Mouse (Mus musculus): ENCODE results near the gene Lpcat2.

DNA sequence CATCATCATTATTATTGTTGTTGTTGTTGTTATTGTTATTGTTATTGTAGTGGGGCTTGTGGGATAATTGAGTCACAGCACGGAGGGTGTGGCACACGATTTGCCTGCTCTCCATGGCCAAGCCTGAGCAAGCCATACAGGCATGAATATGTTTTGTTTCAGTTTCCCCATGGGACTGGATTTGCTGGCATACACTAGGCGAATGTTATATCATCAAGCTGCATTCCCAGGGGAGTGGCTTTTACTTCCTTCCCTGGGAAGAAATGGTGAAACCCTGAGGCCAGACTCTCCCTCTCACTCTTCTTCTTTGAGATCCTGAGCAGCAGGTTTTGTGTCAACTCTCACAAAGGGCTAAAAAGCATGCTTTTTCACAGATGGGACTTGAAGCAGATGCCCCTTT, 16.5 kb upstream of the Lpcat2 start:
- TF ChIP-seq CTCF (IDR thresholded peaks at IDR 0.05; ENCODE audit: low read depth) = no peak
- no peak for TF ChIP-seq EP300 (IDR thresholded peaks at IDR 0.05; ENCODE audit: low read depth)

Data from heart, postnatal 0 days (tissue).